Mouse (Mus musculus) layer of hippocampus, postnatal 25 days (tissue): Measurements from ENCODE around the gene Mdk. TPM values are rescaled to one million over a fixed set of nuclear protein-coding genes. Genes with fewer than 3 reads are reported as not detected.

Experiments used
- DNase-seq, 2 experiments: peaks; one replicate each; pipeline ENCODE4 v3.0.0; 2022; ENCODE audit warnings: mixed read lengths in 2 of 2, low spot score in 1 of 2; ENCODE audit errors: extremely low spot score in 1 of 2
- microRNA-seq, 2 experiments: library from miRNA; unstranded; fragments of <30 nt; microRNA quantifications; one replicate each; pipeline ENCODE4 v1.2.0; 2021
- total RNA-seq, 2 experiments: library from RNA; stranded (reverse); gene quantifications; 2 replicates each; pipeline ENCODE4 v1.2.3; 2021

The Mdk gene
- total RNA-seq, 2 experiments from 2014 or later: 25.5 to 33.2 TPM

GRCm38 (mm10) chr2:91917096-91917495 is 15.0 kb downstream of the Mdk start:
- no peak for DNase-seq

DNA sequence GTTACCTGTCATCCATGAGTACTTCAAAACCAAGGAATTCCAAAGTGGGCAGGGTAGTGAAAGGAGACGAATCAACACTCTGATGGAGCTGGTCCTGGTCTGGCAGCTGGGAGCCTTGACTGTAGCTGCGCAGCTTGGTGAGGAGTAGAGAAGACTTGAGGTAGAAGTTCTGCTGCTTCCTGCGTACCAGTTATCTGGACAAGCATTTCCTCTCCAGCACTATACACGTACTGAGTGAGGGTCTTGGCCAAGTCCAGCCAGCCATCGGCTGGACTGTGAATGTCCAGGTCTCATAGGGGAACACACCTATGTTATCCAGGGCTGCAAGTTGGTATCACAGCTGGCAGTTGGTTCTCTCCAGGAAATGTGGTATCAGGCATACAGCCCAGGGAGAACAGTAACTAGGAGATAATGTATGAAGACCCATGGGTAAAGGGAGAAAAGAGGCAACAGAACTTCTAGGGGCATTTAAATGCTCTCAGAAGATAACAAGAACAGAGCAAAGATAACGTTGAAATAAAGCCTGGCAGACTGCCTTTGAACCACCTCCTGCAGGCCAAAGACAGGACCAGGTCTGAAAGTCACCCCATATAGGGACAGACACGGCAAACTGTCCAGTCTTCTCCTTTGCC is 15.6 kb downstream of the Mdk start:
- DNase-seq: no peak

DNA sequence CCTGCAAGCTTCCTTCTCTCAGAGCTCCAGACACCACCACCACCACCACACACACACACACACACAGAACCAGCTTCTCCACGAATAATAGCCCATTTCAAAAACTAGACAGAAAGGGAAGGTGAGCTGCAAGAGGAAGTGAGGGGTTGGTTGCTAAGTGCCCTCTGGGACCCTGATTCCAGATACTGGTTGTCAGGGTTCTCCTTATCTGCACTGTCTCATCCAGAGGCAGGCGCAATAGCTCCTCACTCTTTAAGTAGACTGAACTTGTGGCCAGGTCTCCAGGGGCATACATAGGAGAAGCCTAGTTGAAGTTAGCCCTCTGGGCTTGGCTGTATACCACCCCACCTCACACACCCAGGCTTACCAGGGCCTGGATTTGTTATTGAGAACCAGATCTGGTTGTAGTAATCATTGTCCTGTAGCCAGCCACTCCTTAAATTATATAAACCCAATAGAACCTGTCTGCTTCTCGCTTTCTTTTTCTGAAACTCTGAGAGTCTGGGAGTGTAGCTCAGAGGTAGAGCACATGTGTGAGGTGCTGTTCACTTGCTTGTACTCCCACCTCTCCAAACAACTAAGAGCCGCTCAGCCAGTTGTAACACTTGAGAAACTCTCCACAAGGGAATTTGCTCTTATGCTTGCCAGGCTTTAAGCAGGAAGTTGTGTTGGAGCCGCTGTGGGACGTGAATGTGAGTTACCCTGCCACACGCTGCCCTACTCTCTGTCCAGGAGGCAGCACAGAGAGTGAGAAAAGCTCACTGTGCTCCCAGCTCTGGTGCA is 18.6 kb downstream of the Mdk start:
- no peak for DNase-seq

DNA sequence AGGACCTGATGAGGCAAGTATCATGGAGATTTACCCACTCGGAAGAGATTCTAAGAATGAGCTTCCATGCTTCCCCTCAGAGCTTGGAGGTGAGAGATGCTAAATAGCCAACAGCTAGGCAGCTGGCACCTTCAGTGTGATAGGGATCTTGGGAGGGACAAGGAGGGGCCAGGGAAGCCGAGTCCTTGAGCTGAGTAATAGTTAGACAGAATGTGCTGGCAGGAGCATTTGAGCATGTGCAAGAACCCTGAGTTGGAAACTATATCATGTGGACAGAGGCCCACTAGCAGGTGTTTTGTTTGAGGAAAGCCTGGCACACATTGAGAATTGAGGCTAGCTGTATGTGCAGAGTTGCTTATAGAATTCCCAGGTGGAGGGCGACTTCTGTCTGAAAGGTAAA is 19.5 kb downstream of the Mdk start:
- DNase-seq: no peak

DNA sequence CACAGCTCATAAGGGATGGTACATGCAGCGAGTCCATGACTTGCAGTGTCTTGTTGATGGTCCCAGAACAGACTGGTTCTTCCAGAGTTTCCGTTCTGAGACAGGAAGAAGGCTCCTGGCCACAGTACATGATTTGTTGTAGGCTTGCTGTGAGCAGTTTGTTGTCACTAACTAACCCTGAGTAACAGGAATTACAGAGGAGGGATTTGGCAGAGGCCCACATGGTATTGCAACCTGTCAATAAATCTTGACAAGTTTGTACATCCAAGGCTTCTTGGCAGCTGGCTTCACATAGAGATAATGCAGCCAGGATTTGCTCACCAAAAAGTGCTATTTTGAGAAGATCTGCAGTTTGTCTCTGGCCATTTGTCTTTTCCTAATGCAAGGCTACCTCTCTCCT is 26.0 kb downstream of the Mdk start:
- no peak for DNase-seq

GRCm38 (mm10) chr2:91904618-91905307 is 27.3 kb downstream of the Mdk start:
- no peak for DNase-seq

GRCm38 (mm10) chr2:91903171-91903925 is 28.7 kb downstream of the Mdk start:
- no peak for DNase-seq

GRCm38 (mm10) chr2:91902336-91902735 is 29.8 kb downstream of the Mdk start:
- no peak for DNase-seq

- DNase-seq: no peak
Measured at GRCm38 (mm10) chr2:91900431-91900830, 31.7 kb downstream of the Mdk start.

- DNase-seq: no peak
Measured at GRCm38 (mm10) chr2:91899141-91899540, 33.0 kb downstream of the Mdk start.

DNA sequence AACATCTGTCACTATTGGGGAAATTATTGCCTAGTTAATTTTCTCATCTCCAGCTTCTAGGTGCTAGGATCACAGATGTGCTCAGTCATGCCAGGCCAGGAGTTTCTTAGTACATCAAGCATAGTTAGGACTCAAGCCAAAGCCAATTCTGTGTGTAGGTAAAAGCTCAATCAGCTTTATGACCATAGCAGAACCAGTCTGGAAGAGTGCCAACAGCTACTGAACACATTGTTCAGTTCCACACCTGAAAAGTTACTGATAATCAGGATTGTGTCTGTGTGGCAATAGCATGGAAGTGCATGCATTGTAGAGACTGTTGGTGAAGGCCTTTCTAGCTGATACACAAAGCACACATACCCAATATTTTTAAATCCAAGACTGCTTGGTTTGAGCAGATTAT is 34.1 kb downstream of the Mdk start:
- no peak for DNase-seq

GRCm38 (mm10) chr2:91895401-91895800 is 36.7 kb downstream of the Mdk start:
- DNase-seq: no peak

- no peak for DNase-seq
Measured at GRCm38 (mm10) chr2:91894716-91895115, 37.4 kb downstream of the Mdk start.

DNA sequence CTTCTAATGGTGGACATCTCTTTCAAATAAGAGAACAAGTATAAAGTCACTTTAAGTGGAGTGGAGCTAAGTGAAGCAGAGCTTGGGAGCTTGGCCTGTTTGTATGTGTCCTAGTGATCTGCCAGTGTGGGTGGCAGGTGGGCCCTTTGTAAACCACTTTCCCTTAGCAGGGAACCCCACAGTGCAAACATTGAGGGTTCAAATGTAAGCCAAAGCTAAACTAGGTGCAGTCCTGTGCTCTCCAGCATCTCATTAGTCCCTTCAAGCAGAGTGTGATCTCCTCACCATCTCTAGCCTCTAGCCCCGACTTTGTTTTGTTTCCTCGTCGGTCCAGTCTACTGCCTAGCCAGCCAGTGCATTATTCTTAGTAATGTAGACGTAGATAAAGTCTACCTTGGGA is 47.5 kb downstream of the Mdk start:
- no peak for DNase-seq

DNA sequence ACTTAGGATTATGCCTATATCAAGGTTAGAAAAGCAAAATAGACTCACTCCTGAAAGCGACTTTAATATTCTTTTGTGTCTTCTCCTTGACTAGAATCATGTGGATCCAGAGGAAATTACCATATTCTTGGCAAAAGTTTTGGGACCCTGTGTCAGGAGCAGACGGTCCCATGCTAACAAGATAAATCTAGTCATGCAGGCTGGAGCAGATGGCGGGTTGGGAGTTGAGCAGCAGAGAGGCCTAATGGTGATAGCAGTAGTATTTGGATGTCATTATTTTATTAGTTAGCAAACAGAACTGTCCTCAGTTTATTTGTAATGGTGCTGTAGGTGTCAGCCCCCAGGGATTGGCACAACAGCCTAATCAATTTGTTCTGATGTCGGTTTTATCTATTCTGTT is 48.1 kb downstream of the Mdk start:
- DNase-seq: no peak

Small RNA genes within 50 kb of the gene (microRNA-seq; reads per million reads assigned to microRNA genes)
- gene Mir6999: 0.55 to 1.6 reads per million in 2 experiments

Other genes with a start within 250 kb of the Mdk start
- gene Atg13, start 221.7 kb downstream of the Mdk start, total RNA-seq: 10 to 100 TPM; 72.0 to 74.3 TPM
- 1 to 10 TPM; 7.1 to 7.9 TPM for gene Harbi1, start 221.4 kb downstream of the Mdk start, total RNA-seq
- gene Ambra1, start 202.2 kb downstream of the Mdk start, total RNA-seq: 10 to 100 TPM; 44.8 to 47.1 TPM
- gene Chrm4, start 5.0 kb downstream of the Mdk start, total RNA-seq: 10 to 100 TPM; 21.5 to 26.1 TPM
- gene Gm9821, start 13.4 kb upstream of the Mdk start, total RNA-seq: not detected
- gene Dgkz, start 43.6 kb upstream of the Mdk start, total RNA-seq: 100 to 1,000 TPM; 479 to 537 TPM
- 1 to 10 TPM; 4.0 to 4.6 TPM for gene Creb3l1, start 92.2 kb upstream of the Mdk start, total RNA-seq
- 100 to 1,000 TPM in 1 of 2 experiments, 10 to 100 TPM in 1; 97.9 to 104 TPM for gene Phf21a, start 160.8 kb upstream of the Mdk start, total RNA-seq